Mouse (Mus musculus) kidney, adult 8-10 months (tissue): ENCODE data around the gene Gucd1.
A peak's percentile ranks its signal among the peaks of the same experiment; 100 is the strongest.
"Not testable (repeated sequence)": the region's sequence is repeated elsewhere in the genome, so short reads cannot be mapped to it uniquely, and the experiment has no call there.

Experiments used
- DNase-seq, 2 experiments: peaks; one replicate each; pipeline ENCODE4 v3.0.0; 2022

Gene Gucd1

DNA sequence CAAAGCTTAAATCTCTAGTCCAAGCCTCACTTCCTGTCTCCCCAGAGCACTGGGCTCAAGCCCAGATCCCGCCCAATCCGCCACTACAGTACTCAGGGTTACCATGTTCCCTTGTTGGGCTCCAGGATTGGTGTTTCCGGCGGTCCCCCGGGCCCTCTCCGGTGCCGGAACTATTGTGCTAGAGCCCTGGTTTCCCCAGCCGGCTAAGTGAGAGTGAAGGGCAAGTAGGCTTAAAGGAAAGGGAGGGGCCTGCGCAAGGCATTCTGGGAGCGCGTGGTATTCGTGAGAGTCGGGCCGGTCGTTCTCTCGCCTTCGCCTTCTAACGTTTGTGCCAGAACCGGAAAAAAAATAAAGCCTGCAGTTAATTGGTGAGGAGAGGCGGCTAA, at the start of gene Gucd1:
Gene Gucd1, minus strand, starts transcription at position 215 of the 386 bp plus-strand sequence.
- peak; percentile 97 to 98 for DNase-seq

DNA sequence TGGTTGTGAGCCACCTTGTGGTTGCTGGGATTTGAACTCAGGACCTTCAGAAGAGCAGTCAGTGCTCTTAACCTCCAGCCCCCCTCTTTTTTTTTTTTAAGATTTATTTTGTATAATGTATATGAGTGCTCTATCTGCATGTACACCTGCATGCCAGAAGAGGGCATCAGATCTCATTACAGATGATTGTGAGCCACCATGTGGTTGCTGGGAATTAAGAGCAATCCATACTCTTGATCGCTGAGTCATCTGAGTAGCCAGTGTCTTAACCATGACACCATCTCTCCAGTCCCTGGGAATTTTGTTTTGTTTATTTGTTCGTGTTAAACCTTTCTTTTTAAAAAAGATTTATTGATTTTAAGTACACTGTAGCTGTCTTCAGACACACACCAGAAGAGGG, 49.0 kb upstream of the Gucd1 start:
- DNase-seq = not testable (repeated sequence)

DNA sequence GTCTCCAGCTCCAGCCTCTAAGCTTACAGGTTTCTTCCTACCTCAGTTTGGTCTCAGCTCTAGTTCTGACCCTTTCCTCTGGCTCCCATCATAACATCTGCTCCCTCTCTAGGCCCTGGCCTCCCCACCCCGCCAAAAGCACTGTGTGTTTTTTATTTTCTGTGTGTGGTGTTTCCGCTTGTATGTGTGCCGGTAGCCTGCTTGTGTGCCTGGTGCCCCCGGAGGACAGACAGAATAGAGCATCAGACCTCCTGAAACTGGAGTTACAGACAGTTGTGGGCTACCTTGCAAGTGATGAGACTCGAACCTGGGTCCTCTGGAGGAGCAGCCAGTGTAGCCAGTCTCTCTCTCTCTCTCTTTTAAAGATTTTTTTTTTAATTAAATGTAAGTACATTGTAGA, 48.5 kb upstream of the Gucd1 start:
- no peak for DNase-seq

DNA sequence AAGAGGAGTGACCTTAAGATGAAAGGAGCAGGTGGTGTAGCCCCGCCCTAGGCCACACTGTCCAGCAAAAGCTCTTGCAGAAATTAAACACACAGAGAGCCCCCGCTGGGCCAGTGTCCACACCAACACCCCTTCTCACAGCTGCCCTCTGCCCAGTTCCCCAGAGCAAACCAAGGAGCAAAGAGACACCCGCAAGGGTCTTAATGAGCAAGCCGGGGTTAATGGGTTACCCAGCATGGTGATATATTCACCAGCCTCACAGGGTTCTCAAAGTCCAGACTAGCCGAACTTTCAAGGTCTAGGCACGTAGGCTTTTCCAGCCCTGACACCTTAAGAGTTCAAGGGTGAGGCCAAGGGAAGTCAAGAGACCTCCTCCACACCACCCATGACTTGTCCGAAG, 48.1 kb upstream of the Gucd1 start:
- DNase-seq = peak; percentile 93 to 96

DNA sequence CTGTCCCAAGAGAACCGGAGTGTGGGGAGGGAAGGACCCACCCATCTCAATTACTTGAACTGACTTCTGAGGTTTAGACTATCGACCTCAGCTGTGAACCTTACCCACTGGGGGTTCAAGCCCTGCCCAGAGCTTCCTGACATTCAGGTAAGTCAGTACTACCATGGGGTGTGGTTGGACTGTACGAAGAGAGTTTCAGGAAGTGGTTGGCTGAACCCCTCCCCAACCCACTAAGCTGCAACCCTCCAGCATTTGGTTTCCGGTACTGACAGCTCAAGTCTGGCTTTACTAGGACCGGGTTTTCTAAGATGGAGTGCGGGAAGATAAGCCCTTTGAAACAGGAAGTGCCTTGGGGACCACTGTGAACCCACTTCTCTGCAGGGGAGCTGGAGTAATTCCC, 47.7 kb upstream of the Gucd1 start:
- DNase-seq = no peak

DNA sequence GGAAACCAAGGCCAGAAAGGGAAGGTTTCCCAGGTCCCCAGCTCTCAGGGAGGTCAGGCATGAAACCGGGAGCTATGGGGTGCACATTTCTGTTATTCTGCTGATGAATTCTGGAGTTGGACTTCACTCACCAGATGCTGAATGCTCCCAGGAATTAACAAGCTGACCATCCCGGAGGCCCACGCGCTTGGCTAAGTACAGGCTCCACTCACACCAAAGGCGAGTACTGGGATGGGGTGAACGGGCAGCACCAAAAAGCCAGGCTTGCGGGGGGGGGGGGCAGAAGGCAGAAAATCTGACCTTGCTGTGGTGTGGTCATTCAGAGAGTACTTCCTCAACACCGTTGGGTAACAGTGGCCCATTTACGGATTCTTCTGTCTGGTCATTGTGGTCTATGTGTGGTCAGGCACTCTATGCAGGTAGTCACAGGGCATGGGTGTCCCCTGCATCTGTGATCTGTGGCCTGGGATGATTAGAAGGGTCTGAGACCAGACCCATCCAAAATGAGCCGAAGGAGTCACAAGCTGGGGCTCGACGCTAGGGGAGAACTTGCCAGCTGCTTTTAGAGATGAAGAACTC, 47.0 kb upstream of the Gucd1 start:
- no peak for DNase-seq

DNA sequence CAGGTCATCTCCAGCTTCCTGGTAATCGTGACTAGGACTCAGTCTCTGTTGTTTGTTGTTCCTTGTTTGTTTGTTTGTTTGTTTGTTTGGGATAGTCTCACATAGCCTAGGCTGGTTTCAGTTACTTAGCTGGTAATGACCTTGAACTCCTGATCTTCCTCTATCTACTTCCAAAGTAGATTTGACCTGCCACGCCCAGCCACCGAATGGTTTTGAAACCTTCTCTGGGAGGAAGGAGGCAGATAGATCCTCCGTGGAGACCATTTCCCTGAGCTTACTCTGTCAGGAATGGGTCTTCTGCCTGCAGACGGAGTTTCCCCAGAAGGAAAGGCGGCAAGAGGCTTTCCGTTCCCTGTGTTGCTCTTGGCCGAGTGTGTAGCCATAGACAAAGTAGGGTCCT, 44.8 kb upstream of the Gucd1 start:
- no peak for DNase-seq

DNA sequence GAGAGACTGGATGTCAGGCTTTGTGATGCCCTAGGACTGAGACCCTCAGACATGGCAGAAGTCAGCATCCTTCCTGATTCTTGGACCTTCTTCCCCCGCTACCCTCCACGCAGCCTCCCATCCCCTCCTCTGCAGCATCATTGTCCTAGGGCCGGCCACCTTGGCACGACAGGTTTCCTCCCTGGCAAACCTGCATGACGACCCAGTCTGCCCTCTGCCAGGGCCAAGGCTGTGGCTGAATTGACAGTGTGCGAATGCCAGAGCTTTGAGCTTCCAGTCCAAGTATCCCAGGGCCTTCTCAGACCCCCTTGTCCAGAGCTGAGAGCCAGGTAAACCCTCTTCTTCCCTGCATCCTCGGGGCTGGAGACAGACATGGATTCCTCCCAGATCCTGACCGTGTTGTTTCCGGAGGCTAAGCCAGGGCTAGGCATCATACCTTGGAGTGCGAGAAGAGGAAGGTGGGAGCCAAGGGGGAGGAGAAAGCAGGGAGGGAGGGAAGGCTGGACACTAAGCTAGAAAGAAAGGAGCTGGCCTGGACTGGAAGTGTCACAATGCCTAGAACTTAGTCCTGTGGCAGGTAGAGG, 43.4 kb upstream of the Gucd1 start, which contains the start of gene Ggt1:
Gene Ggt1, plus strand, starts transcription at position 534 of the 584 bp plus-strand sequence.
- DNase-seq = no peak

DNA sequence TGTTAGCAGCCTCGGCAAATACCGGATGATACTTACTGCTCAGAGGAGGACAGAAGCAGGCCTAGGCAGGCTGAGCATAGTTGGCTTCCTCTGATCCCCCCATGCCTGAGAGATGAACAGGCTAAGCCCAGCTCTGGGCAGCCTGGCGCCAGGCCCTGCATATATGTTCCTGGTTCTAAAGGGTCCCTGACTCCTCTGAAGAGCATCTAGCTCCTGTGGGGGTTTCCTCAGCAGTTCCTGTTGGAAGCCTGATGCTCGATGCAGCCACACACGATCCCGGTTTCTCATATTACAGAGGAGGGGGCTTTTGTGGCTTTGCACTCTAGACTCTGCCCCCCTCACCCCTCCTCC, 42.8 kb upstream of the Gucd1 start:
- DNase-seq = no peak

DNA sequence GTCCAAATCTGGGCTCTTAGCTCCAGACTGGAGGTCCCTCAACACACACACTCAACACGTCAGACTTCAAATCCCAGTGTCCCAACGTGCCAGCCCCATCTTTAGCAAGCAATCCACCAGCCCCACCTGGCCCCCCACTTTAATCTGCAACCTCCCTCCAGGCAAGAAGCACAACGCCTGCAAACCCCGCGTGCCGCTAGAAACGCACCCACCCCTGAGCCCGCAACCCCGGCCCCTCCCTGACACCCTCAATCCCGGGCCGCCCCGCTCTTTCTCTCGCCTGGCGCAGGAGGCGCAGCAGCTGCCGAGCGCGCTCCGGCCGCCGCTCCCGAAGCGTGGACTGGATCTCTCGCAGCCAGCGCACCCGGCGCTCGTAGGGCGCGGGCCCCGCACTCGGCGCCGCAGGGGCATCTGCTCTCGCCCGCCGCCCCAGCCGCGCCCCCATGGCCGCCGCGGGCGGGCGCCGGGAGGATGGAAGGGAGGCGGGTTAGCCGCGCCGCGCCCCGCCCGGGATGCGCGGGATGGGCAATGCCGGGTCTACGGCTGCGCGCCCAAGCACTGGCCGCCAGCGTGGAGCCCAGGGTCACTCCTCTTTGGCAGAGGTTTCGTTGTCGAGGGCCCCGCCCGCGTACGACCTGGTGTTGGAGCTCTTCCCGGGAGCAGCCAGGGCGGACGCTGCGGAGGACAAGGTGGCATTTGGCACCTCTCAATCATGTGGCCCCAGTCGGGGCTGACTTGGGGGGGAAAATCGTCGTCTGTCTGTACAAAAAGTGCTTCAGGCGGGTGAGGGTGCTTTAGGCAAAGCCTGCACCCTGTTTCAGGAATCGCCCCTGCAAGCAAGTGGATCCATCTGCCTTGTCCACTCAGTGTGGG, 42.1 kb upstream of the Gucd1 start, which contains the start of gene Lrrc75b:
Gene Lrrc75b, minus strand, starts transcription at position 655 of the 873 bp plus-strand sequence.
- DNase-seq = peak; percentile 58 to 65

DNA sequence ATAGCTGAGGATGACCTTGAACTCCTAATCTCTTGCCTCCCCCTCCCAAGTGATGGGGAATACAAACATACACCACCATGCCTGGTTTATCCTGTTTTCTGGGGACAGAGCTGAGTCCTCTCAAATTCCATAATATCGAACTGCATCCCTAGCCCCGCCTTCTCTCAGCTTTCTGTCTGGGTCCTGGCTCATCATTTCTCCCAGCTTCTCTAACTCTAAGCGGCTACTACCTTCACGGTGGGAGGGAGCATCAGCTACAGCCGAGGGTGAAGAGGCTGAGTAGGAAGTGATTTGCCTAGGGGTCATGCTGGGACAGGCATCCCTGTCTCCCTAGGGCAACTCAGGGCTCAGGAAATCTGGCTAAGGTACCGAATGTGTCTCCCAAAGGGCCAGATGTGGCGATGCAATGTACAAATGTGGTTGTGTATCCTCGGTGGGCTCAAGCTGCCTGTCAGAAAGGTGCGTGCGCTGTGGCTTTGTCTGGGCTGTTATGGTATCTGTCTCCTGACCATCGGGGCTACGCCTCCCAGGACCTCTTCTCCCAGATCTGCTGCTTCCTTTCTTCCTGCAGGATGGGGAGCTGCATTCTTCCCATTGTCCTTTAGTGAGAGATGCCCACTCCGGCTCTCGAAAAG, 41.4 kb upstream of the Gucd1 start:
- peak in 1 of 2 experiments; percentile 1 for DNase-seq

DNA sequence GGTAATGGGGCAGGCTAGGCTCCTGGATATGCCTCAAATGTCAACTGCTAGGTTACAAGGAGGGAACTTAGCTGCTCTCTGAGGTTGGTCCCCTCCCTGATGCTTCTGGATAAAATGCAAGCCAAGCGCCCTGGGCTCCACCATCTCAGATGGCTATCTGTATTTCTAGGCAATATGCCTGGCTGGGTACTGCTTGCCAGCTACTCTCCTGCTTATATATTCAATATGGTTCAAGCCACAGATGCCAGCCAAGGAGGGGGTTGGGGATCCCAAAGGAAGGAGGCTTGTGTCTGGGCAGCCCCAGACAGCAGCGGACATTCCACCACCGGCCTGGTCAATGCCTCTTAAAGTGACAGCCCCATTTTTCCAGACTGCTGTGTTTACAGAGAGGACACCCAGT, 40.7 kb upstream of the Gucd1 start:
- DNase-seq = peak in 1 of 2 experiments; percentile 47

DNA sequence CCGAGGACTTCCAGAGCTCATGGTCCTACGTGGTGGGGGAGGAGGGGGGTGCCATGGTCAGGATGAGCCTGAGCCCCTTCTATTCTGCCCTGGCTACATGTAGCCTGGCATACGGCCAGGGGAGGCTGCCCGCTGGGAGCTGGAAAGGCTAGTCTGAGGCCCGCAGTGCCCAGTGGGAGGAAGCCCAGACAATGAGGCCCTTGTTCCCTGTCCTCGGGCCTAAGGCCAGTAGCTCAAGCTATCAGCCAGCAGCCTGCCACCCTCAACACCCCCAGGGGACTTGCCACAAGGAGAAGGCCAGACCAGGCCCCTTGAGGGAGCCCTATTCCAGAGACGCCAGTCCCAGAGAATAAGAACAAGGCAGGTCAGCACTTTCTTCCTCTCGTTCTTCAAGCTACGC, 38.3 kb upstream of the Gucd1 start:
- DNase-seq = no peak

DNA sequence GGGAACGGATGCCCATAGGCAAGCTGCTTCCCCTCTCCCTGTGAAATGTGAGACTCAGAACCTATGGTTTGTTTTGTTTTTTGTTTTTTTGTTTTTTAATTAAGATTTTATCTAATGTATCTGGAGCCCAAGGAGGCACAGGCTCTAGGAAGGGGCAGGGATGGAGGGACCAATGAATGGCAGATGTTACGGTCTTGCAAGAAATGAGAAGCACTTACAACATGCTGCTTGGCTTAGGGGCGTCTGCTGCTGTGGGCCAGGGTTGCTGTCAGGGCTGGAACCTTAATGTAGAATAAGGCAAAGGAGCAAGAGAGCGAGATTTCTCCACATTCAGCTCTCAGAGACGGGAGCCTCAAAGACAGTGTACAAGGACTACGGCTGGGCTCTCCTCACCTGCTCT, 37.8 kb upstream of the Gucd1 start:
- no peak for DNase-seq

DNA sequence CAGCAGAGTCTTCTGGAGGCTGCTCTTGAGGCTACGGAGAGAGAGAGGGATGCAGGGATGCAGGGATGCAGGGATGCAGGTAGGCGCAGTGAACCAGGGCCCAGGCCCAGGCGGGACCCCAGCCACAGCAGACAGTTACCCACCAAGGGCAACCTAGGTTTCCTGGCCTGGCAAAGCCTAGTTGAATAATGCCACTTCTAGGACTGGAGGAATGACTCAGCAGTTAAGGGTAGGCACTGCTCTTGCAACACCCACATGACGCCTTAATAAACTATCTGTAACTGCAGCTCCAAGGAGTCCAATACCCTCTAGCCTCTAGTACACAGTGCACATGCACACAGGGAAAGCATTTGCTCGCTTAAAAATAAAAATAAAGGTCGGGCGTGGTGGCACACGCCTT, 36.3 kb upstream of the Gucd1 start:
- DNase-seq = no peak

DNA sequence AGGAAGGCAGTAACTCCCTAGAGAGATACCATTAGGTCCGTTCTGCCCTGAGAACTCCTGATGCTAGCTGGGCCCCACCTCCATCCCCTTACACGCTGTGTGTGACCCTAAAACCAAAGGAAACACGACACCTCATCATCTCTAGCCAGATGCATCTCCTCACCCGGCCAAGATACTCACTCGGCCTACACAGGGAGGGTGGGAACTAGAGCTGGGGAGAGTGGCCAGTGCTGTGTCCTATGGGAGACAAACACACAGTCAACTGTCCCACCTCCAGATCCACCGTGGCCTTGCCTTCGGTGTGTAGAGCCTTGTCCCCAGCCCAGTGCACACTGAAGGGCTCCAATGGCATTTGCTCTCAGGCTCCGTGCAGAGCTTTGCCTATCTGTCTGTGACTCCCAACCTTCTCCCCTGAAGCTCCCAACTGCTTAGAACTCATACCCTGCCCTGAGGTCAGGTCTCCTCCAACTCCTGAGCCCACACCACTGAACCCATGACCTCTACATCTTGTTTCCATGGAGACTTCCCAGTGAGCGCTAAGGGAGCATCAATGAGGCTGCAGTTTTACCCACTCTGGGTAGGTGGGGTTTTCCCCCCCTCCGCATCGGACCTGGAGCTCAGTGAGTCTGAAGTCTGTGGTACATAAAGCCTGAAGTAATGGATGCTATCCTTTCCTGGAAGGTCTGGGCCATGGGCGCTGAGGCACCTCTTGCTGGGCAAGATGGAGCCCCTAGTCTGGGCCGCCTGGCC, 35.1 kb upstream of the Gucd1 start:
- no peak for DNase-seq

DNA sequence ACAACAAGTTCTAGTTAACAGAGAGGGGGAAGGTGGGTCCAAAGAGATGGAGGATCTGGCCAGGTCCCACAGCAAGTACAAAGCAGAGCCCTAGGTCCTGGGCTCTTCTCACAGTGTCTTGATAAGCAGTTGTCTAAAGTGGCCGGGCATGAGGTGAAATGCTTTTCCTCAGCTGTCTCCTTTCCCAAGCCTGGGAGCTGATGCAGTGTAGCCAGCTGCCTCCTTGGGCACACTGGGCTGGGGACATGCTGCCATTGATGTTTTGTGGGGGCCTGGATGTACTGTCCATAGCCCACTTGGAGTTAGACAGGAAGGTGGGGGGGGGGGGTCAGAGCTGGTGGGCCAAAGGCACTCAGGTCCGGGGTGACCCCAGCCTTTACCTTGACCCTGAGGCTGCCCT, 34.3 kb upstream of the Gucd1 start:
- DNase-seq = no peak

DNA sequence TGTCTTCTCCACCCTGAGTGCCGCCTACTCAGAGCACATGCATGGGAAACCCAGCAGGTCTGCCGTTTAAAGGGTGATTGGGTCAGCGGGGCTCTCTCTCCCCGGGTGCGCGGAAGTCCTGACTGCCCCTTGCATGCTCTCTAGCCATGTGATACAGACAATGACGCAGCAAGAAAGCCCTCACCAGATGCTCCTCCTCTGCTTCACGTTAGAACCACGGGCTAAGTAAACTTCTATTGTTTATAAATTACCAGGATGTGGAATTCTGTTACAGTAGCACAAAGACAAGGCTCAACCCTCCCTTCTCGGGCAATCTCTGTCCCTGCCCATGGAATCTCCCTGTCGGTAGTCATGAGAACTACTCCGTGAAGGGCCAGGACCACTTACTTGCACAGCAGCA, 33.4 kb upstream of the Gucd1 start:
- DNase-seq = no peak

DNA sequence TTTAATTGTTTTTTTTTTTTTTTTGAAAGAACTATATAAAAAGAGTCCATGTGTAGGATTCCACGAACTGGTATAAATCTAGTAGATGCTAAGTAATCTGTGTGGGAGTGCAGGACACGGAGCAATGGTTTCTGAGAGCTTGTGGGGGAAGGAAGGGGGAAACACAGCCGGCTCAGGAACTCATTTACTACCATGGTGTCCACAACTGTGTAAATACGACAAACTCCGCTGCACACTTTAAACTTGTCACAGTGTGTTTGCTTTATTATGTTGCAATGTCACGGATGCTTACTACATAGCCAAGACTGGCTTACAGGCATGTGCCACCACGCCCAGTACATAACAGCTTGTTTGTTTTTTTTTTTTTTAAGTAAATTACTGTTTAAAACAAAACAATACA, 32.1 kb upstream of the Gucd1 start:
- DNase-seq = no peak

DNA sequence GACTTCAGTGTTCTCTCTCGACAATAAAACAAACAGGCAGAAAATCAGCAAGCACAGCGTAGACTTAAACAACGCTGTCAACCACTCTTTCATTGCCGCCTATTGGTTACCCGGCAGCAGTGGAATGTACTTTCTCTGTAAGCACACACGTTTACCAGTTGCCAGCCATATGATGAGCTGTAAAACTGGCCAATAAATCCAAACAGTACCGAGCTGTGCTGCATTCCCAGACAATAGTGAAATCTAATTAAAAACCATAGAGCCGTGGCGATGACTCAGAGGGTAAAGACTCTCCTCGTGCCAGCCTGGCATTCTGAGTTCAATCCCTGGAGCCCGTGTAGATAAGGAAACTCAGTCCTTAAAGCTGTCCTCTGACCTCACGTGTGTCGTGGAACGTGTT, 30.7 kb upstream of the Gucd1 start:
- no peak for DNase-seq

DNA sequence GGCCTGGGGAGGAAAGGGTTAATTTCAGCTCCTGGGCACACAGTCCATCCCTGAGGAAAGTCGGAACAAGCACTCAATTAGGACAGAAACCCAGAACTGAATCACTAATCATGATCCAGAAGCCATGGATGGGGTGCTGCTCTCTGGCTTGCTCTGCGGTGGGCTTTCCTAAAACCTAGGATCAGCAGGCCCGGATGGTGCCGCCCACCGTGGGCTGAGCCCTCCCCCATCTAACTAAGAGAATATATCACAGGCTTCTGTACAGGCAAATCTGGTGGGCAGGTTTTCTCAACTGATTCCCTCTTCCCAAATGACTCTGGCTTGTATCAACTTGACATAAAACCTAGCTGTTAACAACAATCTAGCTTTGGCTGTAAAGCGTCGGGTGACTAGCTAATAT, 30.1 kb upstream of the Gucd1 start:
- no peak for DNase-seq

DNA sequence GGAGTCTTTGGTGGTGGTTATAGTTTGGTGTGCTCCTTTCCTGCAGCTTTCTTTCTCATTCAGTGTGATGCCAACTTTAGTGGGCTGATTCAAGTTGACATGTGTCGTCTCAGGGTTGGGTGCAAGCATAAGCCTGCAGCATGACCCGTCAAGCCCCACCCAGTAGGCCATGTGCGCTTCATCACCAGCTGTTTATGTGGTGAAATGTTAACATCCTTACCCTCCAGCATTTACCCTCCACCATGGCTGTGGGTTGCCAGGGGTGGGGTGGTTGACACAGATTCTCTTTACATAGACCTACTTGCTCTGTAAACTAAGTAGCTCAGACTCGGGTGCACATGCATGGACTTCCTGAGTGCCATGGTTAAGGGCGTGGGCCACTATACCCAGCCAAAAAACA, 18.4 kb upstream of the Gucd1 start:
- no peak for DNase-seq

DNA sequence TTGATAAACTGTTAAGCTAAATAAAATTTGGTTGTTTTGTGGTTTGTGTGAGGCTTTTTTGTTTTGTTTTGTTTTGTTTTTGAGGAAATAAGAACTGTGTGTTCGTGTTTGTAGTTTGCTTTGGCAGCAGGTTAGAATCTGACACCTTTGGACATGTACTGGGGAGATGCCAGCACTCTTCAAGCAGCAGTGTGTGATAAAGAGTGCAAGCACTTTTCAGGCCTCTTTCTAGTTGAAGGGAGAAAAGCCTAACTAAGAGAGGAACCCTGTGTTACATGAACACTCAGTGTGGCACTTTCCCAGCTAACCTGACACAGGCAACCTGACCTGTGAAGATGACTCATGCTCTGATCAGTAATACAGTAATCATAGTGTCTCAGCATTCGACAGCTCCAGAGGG, 17.7 kb upstream of the Gucd1 start:
- DNase-seq = no peak
